Mouse (Mus musculus): ENCODE results near the gene Svip. TPM values are rescaled to one million over a fixed set of nuclear protein-coding genes. Genes with fewer than 3 reads are reported as not detected.

The Svip gene
- total RNA-seq (2022): 10 to 100 TPM; 22.3 to 27.3 (median 24.6) TPM

DNA sequence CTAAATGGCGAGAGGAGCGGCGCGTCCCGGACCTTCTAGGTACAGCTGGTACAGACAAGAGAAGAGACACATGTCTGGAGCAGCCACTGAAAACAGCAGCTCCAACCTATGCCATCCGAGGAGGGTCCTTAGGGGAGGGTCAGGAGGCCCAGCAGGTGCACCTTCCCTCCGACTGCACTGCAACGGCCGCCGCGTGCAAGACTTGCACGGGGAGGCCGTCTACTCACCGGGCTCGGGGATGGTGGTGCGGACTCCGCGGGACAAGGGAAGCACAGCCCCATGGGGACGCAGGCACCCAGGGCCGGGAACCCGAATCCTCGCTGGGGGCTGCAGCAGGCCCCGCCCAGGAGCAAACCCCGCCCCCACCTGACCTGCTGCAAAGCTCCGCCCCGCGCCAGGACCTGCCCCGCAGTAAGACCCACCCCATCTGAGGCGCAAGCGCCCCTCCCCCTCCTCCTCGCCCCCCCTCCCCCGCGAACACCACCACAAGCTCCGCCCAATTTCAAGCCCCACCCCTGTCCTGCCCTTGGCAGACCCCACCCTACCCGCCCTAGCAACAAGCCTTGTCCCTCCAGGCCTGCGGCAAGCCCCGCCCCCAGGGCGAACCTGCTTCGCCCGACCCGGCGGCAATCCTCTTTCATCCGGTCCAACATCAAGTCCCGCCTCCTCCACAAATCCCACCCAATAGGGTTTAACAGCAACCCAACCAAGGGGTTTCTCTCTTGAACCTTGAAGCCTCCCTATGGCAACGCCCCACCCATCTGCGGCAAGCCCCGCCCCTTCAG is at the start of gene Svip:
Svip (minus strand) TSS at position 508 of the 785 bp plus-strand sequence.
- peak; percentile 84 to 92 for DNase-seq (ENCODE audit: low spot score in 2 of 2)

GRCm38 (mm10) chr7:52037600-52038582 is 32.1 kb upstream of the Svip start:
- DNase-seq (ENCODE audit: low spot score in 2 of 2): no peak

DNA sequence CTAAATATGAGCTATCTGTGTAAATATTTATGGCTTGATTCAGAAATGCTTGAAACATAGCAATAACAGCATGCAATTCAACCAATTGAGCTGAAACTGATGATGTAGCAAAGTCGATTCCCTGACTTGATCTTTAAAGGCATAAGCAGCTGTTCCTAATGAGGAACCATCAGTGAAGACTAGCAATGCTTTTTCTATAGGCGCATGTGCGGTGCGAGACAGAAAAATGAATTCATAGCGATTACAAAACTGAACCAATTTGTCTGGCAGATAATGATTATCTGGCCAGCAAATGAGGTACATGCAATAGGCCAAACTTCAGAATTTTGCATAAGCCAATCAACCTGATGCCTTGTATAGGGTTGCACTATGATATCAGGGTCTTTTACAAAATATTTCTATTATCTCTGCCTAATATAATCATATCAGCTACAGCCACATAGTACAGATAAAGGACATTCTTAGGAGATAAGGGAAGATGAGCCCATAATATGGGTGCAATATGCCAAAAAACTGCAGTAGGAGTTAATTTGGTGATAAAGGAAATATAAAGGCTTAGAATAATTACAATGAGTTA is 18.3 kb upstream of the Svip start:
- DNase-seq (ENCODE audit: low spot score in 2 of 2): no peak

- DNase-seq (ENCODE audit: low spot score in 2 of 2): no peak
Observed at GRCm38 (mm10) chr7:52022039-52022438, 16.2 kb upstream of the Svip start.

GRCm38 (mm10) chr7:52015628-52016027 is 9.8 kb upstream of the Svip start, which contains the start of gene 1700015G11Rik:
1700015G11Rik (minus strand) TSS chr7:52015728.
- DNase-seq (ENCODE audit: low spot score in 2 of 2): no peak

DNA sequence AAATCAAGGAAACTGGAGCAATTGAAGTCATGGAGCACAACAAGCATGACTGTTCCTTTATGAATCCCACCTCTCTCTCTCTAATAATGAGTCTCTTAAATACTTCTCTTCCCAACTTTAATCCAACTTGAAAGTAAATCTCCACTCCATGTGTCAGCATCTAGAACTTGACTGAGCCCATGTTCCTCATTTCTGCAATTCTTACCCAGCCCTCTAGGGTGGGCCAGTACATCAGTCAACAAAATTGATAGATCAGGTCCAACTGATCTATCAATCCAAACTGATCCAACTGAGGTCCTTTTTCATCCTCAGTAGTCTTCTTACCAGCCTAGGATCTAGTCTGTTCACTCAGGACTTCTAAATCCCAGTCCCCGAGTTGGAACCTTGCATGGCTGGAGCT is 9.4 kb upstream of the Svip start:
- DNase-seq (ENCODE audit: low spot score in 2 of 2): no peak

DNA sequence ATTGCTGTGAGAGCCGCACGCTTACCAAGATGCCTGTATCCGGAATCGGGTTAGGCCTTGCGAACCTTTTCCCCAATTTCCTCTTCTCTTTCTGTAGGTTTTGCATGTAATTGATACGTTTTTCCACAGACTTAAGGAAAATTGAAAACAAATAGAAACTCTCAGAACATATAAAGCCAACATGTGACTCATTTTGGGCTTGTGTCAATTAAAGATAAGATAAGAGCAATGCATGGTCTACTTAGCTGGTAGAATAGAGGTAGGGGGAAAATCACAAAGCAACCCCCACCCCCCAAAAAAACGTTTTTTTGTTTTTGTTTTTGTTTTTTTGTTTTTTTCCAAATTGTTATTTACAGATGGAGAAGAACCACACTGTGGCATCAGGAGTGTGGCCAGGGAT is 7.6 kb upstream of the Svip start:
- DNase-seq (ENCODE audit: low spot score in 2 of 2): no peak

GRCm38 (mm10) chr7:52007138-52007537 is 1.3 kb upstream of the Svip start:
- no peak for DNase-seq (ENCODE audit: low spot score in 2 of 2)

DNA sequence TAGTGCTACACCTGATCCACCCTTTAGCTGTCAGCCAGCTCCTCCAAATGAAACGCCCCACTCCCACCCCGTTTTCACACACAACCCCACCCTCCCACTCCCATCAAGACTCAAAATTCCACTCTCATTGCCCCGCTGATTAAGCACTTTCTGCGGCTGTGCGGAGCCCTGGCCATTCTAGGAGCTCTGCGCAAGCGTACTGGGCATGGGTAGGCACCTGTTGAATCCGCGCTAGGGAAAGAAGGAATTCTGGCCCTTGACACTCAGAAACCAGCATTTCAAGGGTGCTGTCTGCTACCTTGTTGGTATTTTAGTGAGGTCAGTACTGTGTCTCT is 445 bp upstream of the Svip start:
- no peak for DNase-seq (ENCODE audit: low spot score in 2 of 2)

GRCm38 (mm10) chr7:51991020-51991419 is 14.8 kb downstream of the Svip start:
- no peak for DNase-seq (ENCODE audit: low spot score in 2 of 2)

DNA sequence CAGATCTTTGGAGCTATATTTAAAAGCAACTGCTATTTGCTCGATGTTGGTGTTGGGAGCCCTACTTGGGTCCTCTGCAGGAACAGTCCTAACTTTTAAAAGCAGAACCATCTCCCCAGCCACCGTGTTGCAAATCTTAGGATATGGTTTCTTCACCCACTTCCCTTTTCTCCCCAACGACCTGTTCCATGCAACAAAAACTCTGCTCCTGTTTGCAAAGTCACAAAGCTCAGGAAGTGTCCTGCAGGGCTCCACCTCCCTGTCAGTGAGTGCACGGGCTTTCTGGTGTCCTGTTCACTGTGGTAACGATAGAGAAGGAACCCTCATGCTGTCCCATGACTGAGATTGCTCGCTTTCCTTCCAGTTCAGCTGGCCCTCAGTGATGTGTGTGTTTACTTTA is 18.9 kb downstream of the Svip start:
- no peak for DNase-seq (ENCODE audit: low spot score in 2 of 2)

GRCm38 (mm10) chr7:51985763-51986162 is 20.1 kb downstream of the Svip start:
- no peak for DNase-seq (ENCODE audit: low spot score in 2 of 2)

DNA sequence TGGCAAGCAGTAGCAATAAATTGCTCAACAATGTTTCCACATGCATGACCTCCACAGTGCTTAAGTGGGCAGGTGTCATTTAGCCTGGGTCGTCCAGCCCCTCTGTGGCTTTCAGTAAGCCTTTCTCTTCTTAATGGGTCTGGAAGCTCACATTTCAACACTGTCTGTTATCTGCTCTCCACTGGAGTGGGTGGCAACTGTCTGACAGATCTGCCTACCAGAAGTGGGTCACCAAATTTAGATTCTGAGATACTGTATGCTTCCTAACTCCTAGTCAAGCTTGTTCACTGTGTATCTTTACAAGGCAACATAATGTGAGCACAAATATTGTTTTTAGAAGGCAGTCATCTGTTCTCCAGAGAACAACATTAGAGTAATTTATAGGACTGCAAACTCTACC is 23.5 kb downstream of the Svip start:
- no peak for DNase-seq (ENCODE audit: low spot score in 2 of 2)

DNA sequence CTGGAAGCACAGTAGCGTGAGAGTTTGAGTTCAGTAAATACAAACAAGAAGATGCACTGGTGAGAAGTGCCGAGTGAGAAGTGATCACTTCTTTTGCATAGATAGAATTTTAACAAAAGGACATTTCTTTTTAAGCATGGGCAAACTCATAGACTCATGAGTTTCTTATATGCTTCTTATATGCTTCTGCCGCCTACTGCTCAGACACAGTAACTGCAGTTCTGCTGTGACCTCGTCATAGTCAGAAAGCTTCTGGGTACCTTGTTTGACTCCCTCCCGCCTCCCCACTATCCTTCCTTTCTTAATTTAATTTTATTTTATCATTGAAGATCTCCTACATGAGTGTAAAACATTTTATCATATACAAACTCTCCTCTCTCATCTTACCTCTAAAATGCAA is 26.5 kb downstream of the Svip start:
- DNase-seq (ENCODE audit: low spot score in 2 of 2): no peak

DNA sequence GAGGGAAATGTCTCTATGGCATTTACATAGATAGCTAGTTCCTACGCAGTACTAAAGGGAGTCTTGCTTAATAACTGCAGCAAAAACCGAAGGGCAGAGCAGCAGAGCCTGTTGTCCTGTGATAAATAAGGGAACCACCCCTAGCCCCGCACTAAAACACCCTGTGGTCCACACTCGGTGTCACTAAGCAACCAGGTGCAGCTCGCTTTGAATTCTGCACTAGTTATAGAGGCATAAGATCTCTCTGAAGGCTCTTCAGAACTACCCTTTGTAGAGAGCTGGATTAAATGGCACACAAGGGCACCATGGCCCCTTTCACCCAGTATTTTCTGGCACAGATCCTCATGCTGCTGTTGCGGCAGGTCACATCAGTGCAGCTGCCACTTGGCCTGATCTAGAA is 30.6 kb downstream of the Svip start:
- DNase-seq (ENCODE audit: low spot score in 2 of 2): no peak

- no peak for DNase-seq (ENCODE audit: low spot score in 2 of 2)
Observed at GRCm38 (mm10) chr7:51973526-51973925, 32.3 kb downstream of the Svip start.

- no peak for DNase-seq (ENCODE audit: low spot score in 2 of 2)
Observed at GRCm38 (mm10) chr7:51973091-51973490, 32.7 kb downstream of the Svip start.

- DNase-seq (ENCODE audit: low spot score in 2 of 2): no peak
Observed at GRCm38 (mm10) chr7:51972252-51972855, 33.5 kb downstream of the Svip start.

DNA sequence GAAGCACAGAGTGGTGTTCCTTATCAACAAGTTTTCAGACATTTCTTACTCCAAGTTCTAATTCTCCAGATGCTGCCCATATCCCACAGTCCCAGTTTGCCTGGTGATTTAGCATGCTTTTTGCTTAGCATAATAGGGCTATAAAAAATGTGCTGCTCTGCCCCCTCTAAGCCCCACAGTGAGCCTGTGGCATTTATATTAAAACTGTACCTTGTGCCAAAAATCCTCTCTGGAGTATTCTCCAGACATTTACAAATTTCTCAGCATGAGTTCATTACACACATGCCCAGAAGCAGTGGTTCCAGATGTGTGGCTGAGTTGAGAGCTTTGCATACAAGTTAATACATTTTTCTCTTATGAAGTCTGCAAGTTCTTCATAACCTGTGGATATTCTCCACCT is 36.4 kb downstream of the Svip start:
- no peak for DNase-seq (ENCODE audit: low spot score in 2 of 2)

DNA sequence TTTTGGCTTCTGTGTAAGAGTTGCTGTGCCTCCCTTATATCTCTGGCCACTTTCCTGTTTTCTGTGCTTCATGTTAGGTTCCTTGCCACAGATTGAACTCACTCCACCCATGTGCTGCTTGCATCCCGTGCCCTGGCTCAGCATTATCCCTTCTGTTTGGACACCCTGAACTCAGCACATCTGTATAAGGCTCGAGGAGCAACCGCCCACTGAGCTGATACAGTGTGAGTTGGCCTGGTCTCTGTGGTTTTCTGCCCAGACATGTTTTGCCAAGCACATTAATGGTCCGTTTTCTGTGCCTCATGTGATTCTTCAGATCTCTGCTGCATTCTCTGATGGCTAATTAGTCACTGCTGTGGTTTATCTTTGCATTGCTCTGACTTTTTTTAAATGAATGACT is 38.2 kb downstream of the Svip start:
- no peak for DNase-seq (ENCODE audit: low spot score in 2 of 2)

DNA sequence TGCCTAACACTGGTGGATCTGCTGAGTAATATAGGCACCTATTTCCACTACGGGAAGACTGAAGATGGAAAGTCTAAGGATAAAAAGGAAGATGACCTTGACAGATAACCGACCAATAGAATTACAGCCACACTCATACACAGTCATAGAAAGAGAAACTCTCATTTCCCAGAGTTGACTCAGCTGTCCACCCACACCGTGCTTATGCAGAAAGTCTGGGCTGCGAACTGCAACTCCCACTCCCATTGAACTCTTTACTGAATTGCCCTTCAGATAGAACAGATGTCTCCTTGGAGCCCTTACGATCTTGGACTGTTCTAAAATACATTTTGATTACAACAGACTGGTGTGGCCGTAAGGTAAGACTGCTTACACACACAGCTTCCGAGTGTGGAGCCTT is 41.1 kb downstream of the Svip start:
- no peak for DNase-seq (ENCODE audit: low spot score in 2 of 2)

All from gastrocnemius, adult 8-10 months (tissue).